Mouse (Mus musculus) heart, adult 2 months (tissue): ENCODE results near the gene Olfr24.

Experiments
- CTCF ChIP-seq: fragments of 200-600 bp; IDR thresholded peaks from 2 replicates; pipeline ENCODE4 v1.8.1; 2022; ENCODE audit warnings: antibody characterized with exemption, mild to moderate bottlenecking, moderate library complexity
- POLR2A ChIP-seq: fragments of 200-500 bp; IDR thresholded peaks from 2 replicates; pipeline ENCODE4 v1.6.1; 2011; ENCODE audit warnings: mild to moderate bottlenecking, low read depth, low read length, control low read depth; ENCODE audit not compliant: insufficient read depth

DNA sequence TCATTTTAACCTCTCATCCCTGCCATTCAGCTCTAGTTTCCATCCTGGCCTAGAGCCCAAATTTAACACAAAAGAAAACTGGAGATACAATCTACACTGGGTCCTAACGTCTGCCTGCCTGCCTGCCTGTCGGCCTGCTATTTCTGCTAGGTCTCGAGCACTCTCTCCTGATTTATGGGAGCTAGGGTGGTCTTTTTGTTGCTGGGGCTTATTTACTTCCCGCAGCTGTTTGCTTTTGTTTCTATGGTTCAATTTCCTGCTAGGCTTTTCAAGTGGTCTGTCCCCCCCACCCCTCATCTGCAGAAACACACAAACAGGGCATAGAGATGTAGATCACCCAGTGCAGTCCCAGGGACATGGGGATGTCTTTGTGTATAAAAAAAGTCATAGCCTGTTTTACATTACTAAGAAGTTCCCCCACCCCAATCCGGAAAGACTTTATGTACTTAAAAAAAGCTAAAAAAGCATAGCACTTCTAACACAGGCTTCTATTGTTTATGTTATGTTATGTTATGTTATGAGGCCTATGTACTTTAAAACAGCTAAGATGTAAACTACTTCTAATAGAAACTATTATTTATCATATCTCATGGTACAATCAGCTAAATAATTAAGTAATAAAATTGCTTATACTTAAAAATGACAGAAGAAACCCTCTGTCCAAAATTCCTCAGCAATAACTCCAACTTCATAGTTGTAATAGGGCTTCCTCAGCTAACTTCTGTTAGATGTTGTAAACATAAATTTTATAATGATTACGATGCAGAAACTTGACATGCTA, 41.7 kb downstream of the Olfr24 start:
- no peak for TF ChIP-seq POLR2A
- no peak for TF ChIP-seq CTCF
